Mouse (Mus musculus): ENCODE data around the gene Isl2.

DNA sequence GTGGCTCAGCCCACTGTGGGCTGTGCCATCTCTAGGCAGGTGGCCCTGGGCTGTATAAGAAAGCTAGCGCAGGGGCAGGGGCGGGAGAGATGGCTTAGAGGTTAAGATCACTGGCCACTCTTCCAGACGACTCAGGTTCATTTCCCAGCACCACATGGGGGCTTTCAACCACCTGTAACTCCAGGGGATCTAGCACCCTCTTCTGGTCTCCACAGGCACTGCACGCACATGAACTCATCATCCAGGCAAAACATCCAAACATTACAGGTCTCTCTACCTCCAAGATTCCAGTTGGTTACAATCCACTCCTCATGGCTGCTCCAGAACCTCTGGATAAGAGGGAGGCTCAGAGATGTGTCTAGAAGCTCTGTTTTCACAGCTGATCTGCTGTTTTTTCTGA is 12.8 kb upstream of the Isl2 start:
- TF ChIP-seq POLR2A (IDR thresholded peaks at IDR 0.05; ENCODE audit: borderline replicate concordance, insufficient read depth, low read length) (no peak), CTCF (IDR thresholded peaks at IDR 0.05; ENCODE audit: borderline replicate concordance, insufficient read depth, low read depth, low read length) (peak; percentile 25; the same call in 1 of the 2 replicates)
